Mouse (Mus musculus) left cerebral cortex, postnatal 4 days (tissue): ENCODE results near the gene Mpv17l2. TPM values are rescaled to one million over a fixed set of nuclear protein-coding genes. Genes with fewer than 3 reads are reported as not detected.

Experiments used
- DNase-seq: peaks from one replicate; pipeline ENCODE4 v3.0.0-alpha.2; 2022
- intact Hi-C: fragments of 180-260 bp; cut with DNase I; formaldehyde crosslinking; loops from one replicate; pipeline ENCODE4 v1.15.1; 2025
- microRNA-seq: library from miRNA; unstranded; fragments of <30 nt; microRNA quantifications from one replicate; pipeline ENCODE4 v1.2.0, GENCODE M21; 2022
- total RNA-seq, 2 experiments: library from RNA; stranded (reverse); gene quantifications; 2 replicates each; pipeline ENCODE4 v1.2.3; 2021

Gene Mpv17l2
- total RNA-seq, 2 experiments from 2014 or later, result 31.7 to 32.6 TPM

DNA sequence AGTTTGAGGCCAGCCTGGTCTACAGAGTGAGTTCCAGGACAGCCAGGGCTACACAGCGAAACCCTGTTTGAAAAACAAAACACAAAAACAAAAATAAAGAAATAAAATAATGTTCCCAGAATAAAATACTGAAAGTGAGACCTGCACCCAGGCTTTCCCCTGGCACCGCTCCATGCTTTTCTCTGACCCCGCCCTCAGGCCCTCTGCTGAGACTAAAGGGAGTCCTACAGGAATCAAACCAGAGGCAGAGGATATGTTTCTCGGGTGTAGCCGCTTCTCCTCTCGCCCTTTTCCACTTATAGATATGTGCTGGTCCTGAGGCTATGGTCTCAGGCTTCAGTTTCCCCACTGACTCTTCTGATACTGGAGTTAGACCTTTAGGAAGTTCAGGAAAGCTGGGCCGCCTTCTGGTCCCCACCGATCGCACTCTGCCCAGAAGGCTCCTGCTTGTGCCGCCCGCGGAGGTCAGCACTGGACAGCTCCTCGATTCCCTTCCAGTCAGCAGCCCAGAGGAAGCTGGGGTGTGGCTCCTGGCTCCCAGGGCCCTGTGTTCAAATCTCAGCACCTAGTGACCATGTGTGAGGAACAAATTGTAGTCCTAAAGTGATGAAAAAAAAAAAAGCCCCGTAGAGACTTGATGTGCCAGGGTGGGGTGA, 34.8 kb downstream of the Mpv17l2 start:
- intact Hi-C loops, result no loop called here

DNA sequence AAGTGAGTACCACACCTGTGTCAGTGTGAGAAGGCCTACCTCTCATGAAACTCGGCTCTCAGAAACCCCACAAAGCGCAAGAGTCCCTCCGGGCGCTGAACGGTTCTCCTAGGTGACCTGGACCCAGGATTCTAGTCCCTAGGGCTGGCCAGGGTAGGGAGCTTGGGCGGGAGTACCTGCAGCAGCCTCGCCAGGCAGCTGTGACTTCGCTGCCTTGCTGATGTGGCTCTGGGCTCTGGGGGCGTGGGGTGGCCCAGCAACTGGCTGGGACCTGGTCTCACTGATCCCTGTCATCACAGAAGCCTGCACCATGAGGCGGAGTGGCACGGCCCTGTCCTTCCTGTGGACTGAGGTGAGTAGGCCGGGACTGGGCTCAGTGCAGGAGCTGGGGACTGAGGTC, 36.5 kb downstream of the Mpv17l2 start:
- intact Hi-C loops, result loop anchor here (5.0 kb wide), 1 partner anchor 118 kb away; no protein-coding TSS in a partner anchor
- DNase-seq, result no peak

More for the DNA sequence above, 34.8 kb downstream of the Mpv17l2 start:
- no peak for DNase-seq

GRCm38 (mm10) chr8:70723486-70724210, 37.1 kb downstream of the Mpv17l2 start, which contains the start of gene Pde4c:
Gene Pde4c (plus strand): TSS chr8:70723720.
- intact Hi-C loops, result loop anchor here (5.0 kb wide), 1 partner anchor 119 kb away; no protein-coding TSS in a partner anchor
- DNase-seq, result no peak

GRCm38 (mm10) chr8:70721601-70722000, 39.1 kb downstream of the Mpv17l2 start:
- DNase-seq, result no peak
- intact Hi-C loops, result loop anchor here (2.0 to 5.0 kb wide), 2 partner anchors 31 to 121 kb away; no protein-coding TSS in a partner anchor

GRCm38 (mm10) chr8:70720739-70721138, 40.0 kb downstream of the Mpv17l2 start:
- intact Hi-C loops, result loop anchor here (2.0 to 5.0 kb wide), 2 partner anchors 32 to 122 kb away; no protein-coding TSS in a partner anchor
- DNase-seq, result peak; percentile 74

DNA sequence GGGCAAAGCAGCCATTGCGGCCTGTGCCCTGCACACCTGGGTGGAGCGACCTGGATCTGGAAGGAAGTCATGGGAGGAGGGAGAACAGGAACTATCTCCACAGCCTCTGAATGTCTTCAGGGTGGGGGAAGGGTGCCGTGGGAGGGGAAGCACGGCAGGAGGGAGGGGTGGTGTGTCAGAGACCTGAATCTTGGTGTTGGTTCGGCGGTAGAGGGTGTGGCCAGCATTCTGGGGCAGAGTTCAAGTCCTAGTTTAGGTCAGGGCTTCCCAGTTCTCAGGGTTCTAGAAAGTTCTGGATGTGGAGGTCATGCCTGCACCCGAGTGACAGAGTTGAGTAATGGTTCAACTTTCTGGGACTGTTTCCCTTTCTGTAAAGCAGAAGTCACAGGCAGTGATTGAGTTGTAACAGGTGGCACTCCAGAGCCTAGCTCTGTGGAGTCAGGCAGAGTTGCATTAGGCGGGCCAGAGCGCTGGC, 40.9 kb downstream of the Mpv17l2 start:
- DNase-seq, result no peak
- intact Hi-C loops, result loop anchor here (2.0 to 5.0 kb wide), 2 partner anchors 33 to 122 kb away; no protein-coding TSS in a partner anchor

GRCm38 (mm10) chr8:70718297-70718696, 42.4 kb downstream of the Mpv17l2 start, which contains the start of gene Gm3336:
Gene Gm3336 (plus strand): TSS chr8:70718543.
- intact Hi-C loops, result no loop called here

GRCm38 (mm10) chr8:70716521-70717400, 44.0 kb downstream of the Mpv17l2 start:
- intact Hi-C loops, result no loop called here

More at GRCm38 (mm10) chr8:70718297-70718696, 42.4 kb downstream of the Mpv17l2 start, which contains the start of gene Gm3336:
- peak; percentile 56 for DNase-seq

DNA sequence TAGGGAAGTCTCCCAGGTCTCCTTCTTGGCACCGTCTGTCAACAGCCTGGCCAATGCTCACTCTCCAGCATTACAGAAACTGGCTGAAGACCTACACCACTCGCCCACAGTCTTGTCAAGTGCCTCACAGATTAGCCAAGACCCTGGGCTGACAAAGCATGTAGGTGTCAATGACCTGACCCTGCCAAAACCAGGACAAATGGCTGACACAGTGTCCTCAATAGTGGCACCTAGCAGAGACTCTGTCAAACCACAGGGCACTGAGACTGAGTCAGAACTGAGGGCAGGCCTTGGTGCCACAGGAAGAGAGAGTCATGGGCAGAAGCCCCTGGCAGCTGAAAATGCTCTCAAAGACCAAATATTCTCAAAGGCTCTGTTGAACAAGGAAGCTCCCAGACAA, 45.7 kb downstream of the Mpv17l2 start:
- intact Hi-C loops, result no loop called here
- no peak for DNase-seq

More at GRCm38 (mm10) chr8:70716521-70717400, 44.0 kb downstream of the Mpv17l2 start:
- DNase-seq, result no peak

- no peak for DNase-seq
- intact Hi-C loops, result no loop called here
Observed at GRCm38 (mm10) chr8:70713991-70714390, 46.8 kb downstream of the Mpv17l2 start.

GRCm38 (mm10) chr8:70711041-70711440, 49.7 kb downstream of the Mpv17l2 start:
- DNase-seq, result no peak
- intact Hi-C loops, result no loop called here

DNA sequence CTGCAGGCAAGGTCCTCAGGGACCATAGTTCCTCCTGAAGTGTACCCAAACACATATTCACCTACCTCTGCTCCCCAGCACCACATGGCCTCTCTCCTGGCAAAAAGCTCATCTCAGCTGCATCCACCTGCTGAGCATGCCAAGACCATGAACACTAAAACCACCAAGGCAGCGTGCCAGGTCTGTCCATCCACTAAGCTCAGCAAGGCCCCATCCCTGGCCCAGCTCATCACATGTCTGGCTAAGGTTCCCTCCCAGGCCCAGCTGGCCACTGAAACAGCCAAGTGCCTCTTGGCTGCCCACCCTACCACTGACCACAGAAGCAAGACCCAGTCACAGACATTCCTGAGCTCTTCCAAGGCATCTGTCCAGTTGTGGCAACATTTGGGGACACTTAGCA, 50.5 kb downstream of the Mpv17l2 start:
- DNase-seq, result peak; percentile 72
- intact Hi-C loops, result no loop called here

DNA sequence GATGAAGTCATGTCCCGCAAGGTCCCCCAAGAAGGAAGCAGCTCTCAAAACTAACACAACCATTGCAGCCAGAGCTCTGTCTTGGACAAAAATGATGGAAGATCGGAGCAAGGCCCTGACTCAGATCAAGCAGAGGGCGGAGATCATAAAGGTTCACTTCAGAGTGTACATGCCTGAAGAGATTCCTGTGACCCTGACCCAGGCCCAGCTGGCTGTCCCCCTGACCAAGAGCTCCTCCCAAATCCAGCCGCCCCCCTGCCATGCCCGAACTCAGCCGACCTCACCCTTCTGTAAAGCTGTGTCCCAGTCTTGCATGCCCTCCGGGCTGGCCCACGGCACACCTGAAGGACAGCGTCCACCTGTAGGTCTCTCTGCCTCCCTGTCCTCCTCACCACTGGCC, 51.0 kb downstream of the Mpv17l2 start:
- no peak for DNase-seq
- intact Hi-C loops, result no loop called here

Small RNAs within 50 kb of the gene (microRNA-seq; reads per million reads assigned to microRNA genes)
- 9.3 reads per million, percentile 24 among the genes with 10 or more reads in this experiment for gene Mir7240

Other genes with a start within 250 kb of the Mpv17l2 start
- gene Fkbp8, start 233.2 kb downstream of the Mpv17l2 start, total RNA-seq, result 100 to 1,000 TPM; 311 to 344 TPM
- 10 to 100 TPM; 31.9 to 33.0 TPM for gene Kxd1, start 233.0 kb downstream of the Mpv17l2 start, total RNA-seq
- 10 to 100 TPM; 17.7 to 20.0 TPM for gene Ell, start 221.5 kb downstream of the Mpv17l2 start, total RNA-seq
- 10 to 100 TPM; 87.9 to 88.5 TPM for gene Isyna1, start 166.6 kb downstream of the Mpv17l2 start, total RNA-seq
- 100 to 1,000 TPM; 156 to 193 TPM for gene Ssbp4, start 152.1 kb downstream of the Mpv17l2 start, total RNA-seq
- gene Lrrc25, start 144.8 kb downstream of the Mpv17l2 start, total RNA-seq, result 1 to 10 TPM; 1.1 to 1.3 TPM
- not detected for gene Gdf15, start 128.5 kb downstream of the Mpv17l2 start, total RNA-seq
- 10 to 100 TPM; 29.7 to 30.5 TPM for gene Pgpep1, start 100.6 kb downstream of the Mpv17l2 start, total RNA-seq
- 10 to 100 TPM; 85.2 to 93.7 TPM for gene Lsm4, start 87.7 kb downstream of the Mpv17l2 start, total RNA-seq
- gene Jund, start 62.0 kb downstream of the Mpv17l2 start, total RNA-seq, result 100 to 1,000 TPM; 146 to 158 TPM
- under 1 TPM; 0.40 to 0.50 TPM for gene Iqcn, start 57.5 kb downstream of the Mpv17l2 start, total RNA-seq
- gene Gm3336, start 42.4 kb downstream of the Mpv17l2 start, total RNA-seq, result not detected
- under 1 TPM; 0.56 to 0.66 TPM for gene Pde4c, start 37.2 kb downstream of the Mpv17l2 start, total RNA-seq
- gene Rab3a, start 6.3 kb downstream of the Mpv17l2 start, total RNA-seq, result 100 to 1,000 TPM; 414 to 476 TPM
- gene Pik3r2, start 15.8 kb upstream of the Mpv17l2 start, total RNA-seq, result 100 to 1,000 TPM; 187 to 198 TPM
- gene Mast3, start 44.1 kb upstream of the Mpv17l2 start, total RNA-seq, result 10 to 100 TPM; 78.2 to 86.3 TPM
- under 1 TPM; 0.20 to 0.22 TPM for gene Il12rb1, start 47.5 kb upstream of the Mpv17l2 start, total RNA-seq
- gene Arrdc2, start 78.8 kb upstream of the Mpv17l2 start, total RNA-seq, result 10 to 100 TPM; 13.0 to 14.9 TPM
- 10 to 100 TPM; 29.6 to 48.2 TPM for gene Kcnn1, start 102.3 kb upstream of the Mpv17l2 start, total RNA-seq
- gene Ccdc124, start 113.0 kb upstream of the Mpv17l2 start, total RNA-seq, result 10 to 100 TPM; 86.2 to 89.3 TPM
- gene Slc5a5, start 131.8 kb upstream of the Mpv17l2 start, total RNA-seq, result 1 to 10 TPM; 4.4 to 4.5 TPM
- gene Rpl18a, start 136.5 kb upstream of the Mpv17l2 start, total RNA-seq, result 1,000 to 10,000 TPM in 1 of 2 experiments, 100 to 1,000 TPM in 1; 955 to 1,024 TPM
- gene Map1s, start 145.0 kb upstream of the Mpv17l2 start, total RNA-seq, result 10 to 100 TPM; 79.8 to 84.0 TPM